Mouse (Mus musculus) hindbrain, embryonic 11.5 days (tissue): ENCODE measurements around the gene Pde9a. TPM values are rescaled to one million over a fixed set of nuclear protein-coding genes. Genes with fewer than 3 reads are reported as not detected.
A peak's percentile ranks its signal among the peaks of the same experiment; 100 is the strongest.

Experiments used
- ATAC-seq: fragments of 200-750 bp; cut with Nextera tagmentation; 2 replicates; pipeline ENCODE4 v1.8.0; 2017; ENCODE audit warnings: mild to moderate bottlenecking, moderate TSS enrichment, moderate library complexity; ENCODE audit not compliant: low FRiP score
- DNase-seq: peaks from one replicate; pipeline ENCODE4 v3.0.0-alpha.2; 2015; ENCODE audit warnings: low spot score
- H3K27ac ChIP-seq: fragments of 300-500 bp; sonication (generic); 2 replicates; pipeline ENCODE4 v1.5.1; 2014; ENCODE audit warnings: mild to moderate bottlenecking, low read depth, low read length
- H3K27me3 ChIP-seq: fragments of 300-500 bp; sonication (generic); 2 replicates; pipeline ENCODE4 v1.6.1; 2014; ENCODE audit warnings: mild to moderate bottlenecking, low read length, moderate library complexity, mixed read lengths; ENCODE audit not compliant: control insufficient read depth, insufficient read depth
- H3K36me3 ChIP-seq: fragments of 300-500 bp; sonication (generic); 2 replicates; pipeline ENCODE4 v1.6.1; 2014; ENCODE audit warnings: mild to moderate bottlenecking, low read length, moderate library complexity, mixed read lengths; ENCODE audit not compliant: control insufficient read depth, insufficient read depth
- H3K4me1 ChIP-seq: fragments of 300-500 bp; sonication (generic); replicated peaks from 2 replicates; pipeline ENCODE4 v1.6.1; 2014; ENCODE audit warnings: low read length, mixed read lengths; ENCODE audit not compliant: control insufficient read depth, insufficient read depth
- H3K4me2 ChIP-seq: fragments of 300-500 bp; sonication (generic); replicated peaks from 2 replicates; pipeline ENCODE4 v1.6.1; 2014; ENCODE audit warnings: mild to moderate bottlenecking, low read depth, low read length
- H3K4me3 ChIP-seq: fragments of 300-500 bp; sonication (generic); 2 replicates; pipeline ENCODE4 v1.5.1; 2014; ENCODE audit warnings: low read depth, low read length
- H3K9ac ChIP-seq: fragments of 300-500 bp; sonication (generic); 2 replicates; pipeline ENCODE4 v1.6.1; 2014; ENCODE audit warnings: low read depth, low read length
- H3K9me3 ChIP-seq: fragments of 300-500 bp; sonication (generic); 2 replicates; pipeline ENCODE4 v1.6.1; 2016; ENCODE audit warnings: low read length; ENCODE audit not compliant: control insufficient read depth
- WGBS: fragments of 180-500 bp; shearing (Covaris S2); extraction: QIAGEN DNeasy Blood & Tissue Kit; methylation state at CpG from one replicate; pipeline ENCODE4 v1.1.7; 2014; 5-methylcytosine and 5-hydroxymethylcytosine counted together
- polyA plus RNA-seq: library from polyadenylated mRNA; unstranded; fragments of >200 nt; fragmentation: Nextera tagmentation; extraction: Ambion mirVana; gene quantifications from 2 replicates; pipeline ENCODE4 v1.2.1, GENCODE M21; 2014

Gene Pde9a
- polyA plus RNA-seq, 1 experiment from 2014 or later, result 27.9 TPM

- H3K9ac ChIP-seq, result no peak overlapping the region
These were observed 6.9 kb upstream of the Pde9a start for GRCm38 (mm10) chr17:31379086-31379485.

GRCm38 (mm10) chr17:31379863-31380262 lies 6.1 kb upstream of the Pde9a start:
- H3K4me3 ChIP-seq, result no peak overlapping the region
- H3K4me1 ChIP-seq, result peaks cover 2% of the 10 kb centered on the region
- no peaks in the 10 kb centered on the region for H3K9me3 ChIP-seq
- DNase-seq (no peak), ATAC-seq (no peak)
- WGBS, result 91% methylated on average over 8 of the region's 8 CpGs
- H3K36me3 ChIP-seq, result no peaks in the 10 kb centered on the region
- no peak overlapping the region for H3K27ac ChIP-seq
- H3K4me2 ChIP-seq, result no peak overlapping the region
- no peak overlapping the region for H3K9ac ChIP-seq
- H3K27me3 ChIP-seq, result no peaks in the 10 kb centered on the region

More at GRCm38 (mm10) chr17:31379086-31379485, 6.9 kb upstream of the Pde9a start:
- DNase-seq, result no peak
- H3K4me1 ChIP-seq, result no peaks in the 10 kb centered on the region
- WGBS, result 68% methylated on average over 2 of the region's 2 CpGs
- no peak overlapping the region for H3K4me3 ChIP-seq
- no peak overlapping the region for H3K27ac ChIP-seq
- no peak overlapping the region for H3K4me2 ChIP-seq
- no peak for ATAC-seq
- H3K9me3 ChIP-seq, result no peaks in the 10 kb centered on the region
- H3K27me3 ChIP-seq, result no peaks in the 10 kb centered on the region
- H3K36me3 ChIP-seq, result no peaks in the 10 kb centered on the region

DNA sequence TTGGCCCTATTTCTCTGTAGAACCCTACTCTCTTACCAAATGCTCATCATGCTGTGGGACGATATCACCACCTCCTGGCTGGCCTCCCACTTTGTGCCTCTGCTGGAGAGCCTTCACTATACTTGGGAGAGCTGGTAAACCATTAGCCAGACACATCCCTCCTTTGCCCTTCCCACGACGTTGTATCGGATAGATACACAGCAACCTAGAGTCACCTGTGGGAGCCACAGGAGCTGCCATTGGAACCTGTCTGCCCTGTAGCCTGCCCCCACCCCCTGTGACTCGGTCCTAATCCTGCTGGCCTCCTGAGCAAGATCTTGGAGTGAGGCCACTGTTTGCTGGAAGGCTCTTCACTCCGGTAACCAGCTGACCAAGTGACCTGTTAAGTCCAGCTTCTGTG lies 2.7 kb upstream of the Pde9a start:
- 76% methylated on average over 6 of the region's 6 CpGs for WGBS

GRCm38 (mm10) chr17:31384968-31385627 lies 912 bp upstream of the Pde9a start:
- peak overlapping the region; percentile 68; the same call in 1 of the 2 replicates for H3K27ac ChIP-seq
- DNase-seq (peak; percentile 44), ATAC-seq (peak; percentile 17; the same call in 1 of the 2 replicates)
- H3K4me3 ChIP-seq, result no peak overlapping the region
- H3K36me3 ChIP-seq, result no peaks in the 10 kb centered on the region
- peak overlapping the region; percentile 85; the same call in 1 of the 2 replicates for H3K9ac ChIP-seq
- H3K27me3 ChIP-seq, result no peaks in the 10 kb centered on the region
- H3K4me2 ChIP-seq, result peak overlapping the region; percentile 92
- H3K4me1 ChIP-seq, result peaks cover 8% of the 10 kb centered on the region
- WGBS, result 5% methylated on average over 8 of the region's 8 CpGs
- H3K9me3 ChIP-seq, result no peaks in the 10 kb centered on the region

More for the DNA sequence above, 2.7 kb upstream of the Pde9a start:
- no peak overlapping the region for H3K9ac ChIP-seq
- H3K4me2 ChIP-seq, result no peak overlapping the region
- ATAC-seq (no peak), DNase-seq (no peak)
- H3K4me3 ChIP-seq, result no peak overlapping the region
- H3K27ac ChIP-seq, result no peak overlapping the region
- H3K9me3 ChIP-seq, result no peaks in the 10 kb centered on the region
- no peaks in the 10 kb centered on the region for H3K36me3 ChIP-seq
- peaks cover 8% of the 10 kb centered on the region for H3K4me1 ChIP-seq
- no peaks in the 10 kb centered on the region for H3K27me3 ChIP-seq

GRCm38 (mm10) chr17:31386766-31387275 lies 811 bp downstream of the Pde9a start:
- ATAC-seq (peak; percentile 1; the same call in 1 of the 2 replicates), DNase-seq (no peak)
- peak overlapping the region; percentile 92 for H3K4me2 ChIP-seq
- H3K27ac ChIP-seq, result no peak overlapping the region
- H3K9ac ChIP-seq, result peak overlapping the region; percentile 85
- H3K4me3 ChIP-seq, result peak overlapping the region; percentile 81
- no peaks in the 10 kb centered on the region for H3K27me3 ChIP-seq
- WGBS, result 9% methylated on average over 7 of the region's 7 CpGs
- peaks cover 8% of the 10 kb centered on the region for H3K4me1 ChIP-seq
- H3K36me3 ChIP-seq, result no peaks in the 10 kb centered on the region
- H3K9me3 ChIP-seq, result no peaks in the 10 kb centered on the region

DNA sequence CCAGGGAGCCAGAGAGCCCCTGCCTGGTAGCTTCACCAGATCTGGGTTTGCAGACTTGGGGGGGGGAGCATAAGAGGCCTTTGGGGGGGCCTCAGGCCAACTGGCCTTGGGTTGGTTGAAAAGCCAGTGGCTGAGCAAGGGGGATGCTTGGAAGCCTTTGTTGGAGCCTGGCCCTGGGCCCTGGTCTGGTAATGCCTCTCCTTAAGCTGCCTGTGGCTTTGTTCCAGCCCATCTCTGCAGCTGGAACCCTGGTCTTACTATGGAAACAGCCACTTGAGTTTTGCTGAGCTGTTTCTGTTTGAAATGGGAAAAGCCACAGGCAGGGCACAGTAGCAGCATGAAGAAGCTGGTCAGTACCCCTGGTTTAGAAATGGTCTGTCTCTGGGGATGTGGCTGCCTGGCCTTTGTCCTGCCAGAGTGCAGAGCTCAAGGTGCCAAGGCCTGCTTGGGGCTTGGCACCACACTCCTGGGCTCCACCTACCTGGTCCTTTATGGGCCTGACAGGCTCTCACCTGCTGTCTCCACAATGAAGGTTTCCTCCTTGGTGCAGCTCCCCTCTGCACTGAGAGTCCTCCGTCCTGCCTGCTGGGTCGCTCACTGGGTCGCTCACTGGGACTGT lies 3.5 kb downstream of the Pde9a start:
- DNase-seq (no peak), ATAC-seq (no peak)
- Histone ChIP-seq H3K27me3 (no peaks in the 10 kb centered on the region), H3K9ac (no peak overlapping the region), H3K4me3 (no peak overlapping the region), H3K9me3 (no peaks in the 10 kb centered on the region), H3K4me1 (peaks cover 8% of the 10 kb centered on the region), H3K27ac (no peak overlapping the region), H3K36me3 (no peaks in the 10 kb centered on the region), H3K4me2 (no peak overlapping the region)
- 82% methylated on average over 3 of the region's 3 CpGs for WGBS

DNA sequence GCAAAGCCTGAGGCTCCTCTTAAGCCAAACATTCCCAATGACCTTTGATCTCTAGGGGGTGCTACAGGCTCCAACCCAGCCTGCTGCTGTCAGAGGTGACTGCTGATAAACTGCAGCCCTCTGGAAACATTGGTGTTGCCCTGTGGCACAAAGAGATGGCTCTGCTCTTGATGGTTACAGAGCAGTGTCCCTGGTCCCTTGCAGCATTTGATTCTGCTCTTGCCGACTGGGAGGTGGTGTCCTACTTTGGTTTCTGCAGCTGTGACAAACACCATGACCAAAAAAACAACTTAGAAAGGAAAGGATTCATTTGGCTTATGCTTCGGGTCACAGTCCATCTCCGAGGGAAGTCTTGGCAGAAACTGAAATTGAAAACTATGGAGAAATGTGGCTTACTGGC lies 5.5 kb downstream of the Pde9a start:
- DNase-seq (no peak), ATAC-seq (no peak)
- no peak overlapping the region for H3K9ac ChIP-seq
- no peaks in the 10 kb centered on the region for H3K36me3 ChIP-seq
- H3K27ac ChIP-seq, result no peak overlapping the region
- H3K9me3 ChIP-seq, result no peaks in the 10 kb centered on the region
- H3K4me2 ChIP-seq, result no peak overlapping the region
- H3K4me3 ChIP-seq, result no peak overlapping the region
- H3K27me3 ChIP-seq, result no peaks in the 10 kb centered on the region
- WGBS, result 70% methylated on average over 3 of the region's 3 CpGs
- no peaks in the 10 kb centered on the region; the same call in 1 of the 2 replicates for H3K4me1 ChIP-seq

- H3K9ac ChIP-seq, result no peak overlapping the region
- 89% methylated on average over 5 of the region's 5 CpGs for whole genome bisulfite sequencing
- no peak for DNase-seq
These were observed 6.0 kb downstream of the Pde9a start for GRCm38 (mm10) chr17:31392041-31392440.

GRCm38 (mm10) chr17:31393811-31394210 lies 7.8 kb downstream of the Pde9a start:
- no peak for ATAC-seq
- H3K27me3 ChIP-seq, result no peaks in the 10 kb centered on the region
- no peaks in the 10 kb centered on the region for H3K4me1 ChIP-seq
- no peaks in the 10 kb centered on the region for H3K9me3 ChIP-seq
- DNase-seq, result no peak
- no peak overlapping the region for H3K4me3 ChIP-seq
- no peak overlapping the region for H3K9ac ChIP-seq
- no peaks in the 10 kb centered on the region for H3K36me3 ChIP-seq
- H3K4me2 ChIP-seq, result no peak overlapping the region
- WGBS, result 80% methylated on average over 2 of the region's 2 CpGs
- no peak overlapping the region for H3K27ac ChIP-seq

More at GRCm38 (mm10) chr17:31392041-31392440, 6.0 kb downstream of the Pde9a start:
- H3K9me3 ChIP-seq, result no peaks in the 10 kb centered on the region
- no peak overlapping the region for H3K4me3 ChIP-seq
- H3K4me1 ChIP-seq, result no peaks in the 10 kb centered on the region; the same call in 1 of the 2 replicates
- no peak overlapping the region for H3K27ac ChIP-seq
- H3K4me2 ChIP-seq, result no peak overlapping the region
- no peak for ATAC-seq
- H3K36me3 ChIP-seq, result no peaks in the 10 kb centered on the region
- H3K27me3 ChIP-seq, result no peaks in the 10 kb centered on the region
